Mouse (Mus musculus) brain, embryonic 14.5 days (tissue): Measurements from ENCODE around the gene Pde4dip.

Experiments
- CTCF ChIP-seq: fragments of 200-500 bp; IDR thresholded peaks from 2 replicates; pipeline ENCODE4 v1.5.1; 2012; ENCODE audit warnings: inconsistent platforms, mild to moderate bottlenecking, moderate library complexity, borderline replicate concordance; ENCODE audit not compliant: insufficient read depth, insufficient read length; ENCODE audit errors: extremely low read depth
- POLR2A ChIP-seq: fragments of 200-500 bp; IDR thresholded peaks from 2 replicates; pipeline ENCODE4 v1.6.1; 2012; ENCODE audit warnings: mild to moderate bottlenecking, inconsistent platforms, borderline replicate concordance; ENCODE audit not compliant: poor library complexity, insufficient read depth, insufficient read length, severe bottlenecking; ENCODE audit errors: extremely low read depth

DNA sequence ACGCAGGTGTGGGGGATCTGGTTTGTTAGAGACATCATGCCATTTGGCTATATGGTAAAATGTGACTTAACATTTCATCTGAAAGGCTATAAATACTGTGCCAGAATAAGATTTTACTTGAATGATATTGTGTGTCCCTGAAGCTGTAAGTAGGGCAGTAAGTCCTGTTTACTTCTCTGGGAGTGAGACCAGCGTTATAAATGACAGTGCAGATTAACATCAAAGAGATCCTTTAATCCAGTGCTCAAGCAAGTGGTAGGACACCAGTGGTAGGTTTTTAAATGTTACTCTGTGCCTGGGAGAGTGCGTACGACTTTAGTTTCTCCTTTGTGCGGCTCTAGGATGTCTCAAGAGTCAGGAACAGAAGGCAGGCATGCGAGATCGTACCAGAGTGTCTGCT, 22.6 kb upstream of the Pde4dip start:
- TF ChIP-seq POLR2A (no peak), CTCF (no peak)
